Mouse (Mus musculus): ENCODE results near the gene Kif1bp. TPM values are rescaled to one million over a fixed set of nuclear protein-coding genes. Genes with fewer than 3 reads are reported as not detected.
A peak's percentile ranks its signal among the peaks of the same experiment; 100 is the strongest.

Kif1bp gene
- polyA plus RNA-seq, 1 experiment from 2014 or later: 38.6 TPM

- Histone ChIP-seq H3K9ac (no peak within 1 kb of the TSS), H3K4me1 (no peaks in the 10 kb centered on the region), H3K4me3 (no peak within 1 kb of the TSS), H3K36me3 (no peaks in the 10 kb centered on the region), H3K27ac (no peak within 1 kb of the TSS), H3K9me3 (no peaks in the 10 kb centered on the region), H3K4me2 (replicated peaks) (no peak within 1 kb of the TSS), H3K27me3 (no peaks in the 10 kb centered on the region)
- no peak for ATAC-seq (ENCODE audit: low FRiP score, low read depth)
- 90% methylated on average over 14 of the region's 14 CpGs for WGBS
These were observed 50.9 kb downstream of the Kif1bp start, which contains the start of gene Srgn for GRCm38 (mm10) chr10:62527351-62527750. Gene Srgn (minus strand): TSS chr10:62527451.

- Histone ChIP-seq H3K9ac (no peak overlapping the region), H3K27ac (no peak overlapping the region), H3K4me2 (replicated peaks) (no peak overlapping the region), H3K27me3 (no peaks in the 10 kb centered on the region), H3K36me3 (no peaks in the 10 kb centered on the region), H3K9me3 (no peaks in the 10 kb centered on the region), H3K4me1 (no peaks in the 10 kb centered on the region), H3K4me3 (no peak overlapping the region)
- WGBS: 73% methylated on average over 7 of the region's 7 CpGs
- no peak for ATAC-seq (ENCODE audit: low FRiP score, low read depth)
These were observed 55.8 kb downstream of the Kif1bp start for GRCm38 (mm10) chr10:62522346-62522950.

GRCm38 (mm10) chr10:62521763-62522162 lies 56.5 kb downstream of the Kif1bp start:
- H3K4me2 ChIP-seq (replicated peaks): no peak overlapping the region

GRCm38 (mm10) chr10:62520911-62521310 lies 57.3 kb downstream of the Kif1bp start:
- Histone ChIP-seq H3K27me3 (no peaks in the 10 kb centered on the region), H3K4me2 (replicated peaks) (no peak overlapping the region), H3K9me3 (no peaks in the 10 kb centered on the region), H3K9ac (no peak overlapping the region), H3K27ac (no peak overlapping the region), H3K4me3 (no peak overlapping the region), H3K36me3 (no peaks in the 10 kb centered on the region), H3K4me1 (no peaks in the 10 kb centered on the region)
- WGBS: 75% methylated on average over 2 of the region's 2 CpGs
- no peak for ATAC-seq (ENCODE audit: low FRiP score, low read depth)

More at GRCm38 (mm10) chr10:62521763-62522162, 56.5 kb downstream of the Kif1bp start:
- Histone ChIP-seq H3K9ac (no peak overlapping the region), H3K4me3 (no peak overlapping the region), H3K36me3 (no peaks in the 10 kb centered on the region), H3K27me3 (no peaks in the 10 kb centered on the region), H3K9me3 (no peaks in the 10 kb centered on the region), H3K27ac (no peak overlapping the region), H3K4me1 (no peaks in the 10 kb centered on the region)
- no peak for ATAC-seq (ENCODE audit: low FRiP score, low read depth)
- 72% methylated on average over 4 of the region's 4 CpGs for WGBS

- no peaks in the 10 kb centered on the region for H3K36me3 ChIP-seq
- ATAC-seq (ENCODE audit: low FRiP score, low read depth): no peak
- H3K4me3 ChIP-seq: no peak overlapping the region
- no peaks in the 10 kb centered on the region for H3K9me3 ChIP-seq
- H3K27ac ChIP-seq: no peak overlapping the region
- 88% methylated on average over 6 of the region's 6 CpGs for WGBS
- H3K4me1 ChIP-seq: no peaks in the 10 kb centered on the region
- no peaks in the 10 kb centered on the region for H3K27me3 ChIP-seq
- H3K4me2 ChIP-seq (replicated peaks): no peak overlapping the region
- no peak overlapping the region for H3K9ac ChIP-seq
These were observed 60.7 kb downstream of the Kif1bp start for GRCm38 (mm10) chr10:62517511-62517910.

- Histone ChIP-seq H3K27me3 (peaks cover 12% of the 10 kb centered on the region), H3K4me1 (0 out of 2 replicates have a peak, but pooled peaks cover 6% of the 10 kb centered on the region), H3K4me3 (no peak overlapping the region), H3K9ac (no peak overlapping the region), H3K4me2 (replicated peaks) (no peak overlapping the region), H3K36me3 (no peaks in the 10 kb centered on the region), H3K9me3 (no peaks in the 10 kb centered on the region), H3K27ac (no peak overlapping the region)
- WGBS: 88% methylated on average over 4 of the region's 4 CpGs
- ATAC-seq (ENCODE audit: low FRiP score, low read depth): no peak
These were observed 65.4 kb downstream of the Kif1bp start for GRCm38 (mm10) chr10:62512855-62513254.

GRCm38 (mm10) chr10:62511528-62511927 lies 66.7 kb downstream of the Kif1bp start:
- H3K9me3 ChIP-seq: no peaks in the 10 kb centered on the region
- H3K27ac ChIP-seq: no peak overlapping the region
- no peak overlapping the region for H3K4me2 ChIP-seq (replicated peaks)
- 0 out of 2 replicates have a peak, but pooled peaks cover 8% of the 10 kb centered on the region for H3K4me1 ChIP-seq
- no peak for ATAC-seq (ENCODE audit: low FRiP score, low read depth)
- WGBS: 71% methylated on average over 6 of the region's 6 CpGs
- H3K9ac ChIP-seq: no peak overlapping the region
- H3K36me3 ChIP-seq: no peaks in the 10 kb centered on the region
- H3K4me3 ChIP-seq: no peak overlapping the region
- peaks cover 20% of the 10 kb centered on the region for H3K27me3 ChIP-seq

GRCm38 (mm10) chr10:62509032-62509656 lies 69.1 kb downstream of the Kif1bp start:
- Histone ChIP-seq H3K4me1 (0 out of 2 replicates have a peak, but pooled peaks cover 8% of the 10 kb centered on the region), H3K9ac (0 out of 2 replicates have a peak overlapping the region, but pooled peaks have one; percentile 25), H3K36me3 (no peaks in the 10 kb centered on the region), H3K4me2 (replicated peaks) (peak overlapping the region; percentile 64; the same call in 1 of the 2 replicates), H3K27me3 (peaks cover 23% of the 10 kb centered on the region), H3K27ac (no peak overlapping the region), H3K9me3 (no peaks in the 10 kb centered on the region), H3K4me3 (no peak overlapping the region)
- WGBS: 60% methylated on average over 11 of the region's 11 CpGs
- ATAC-seq (ENCODE audit: low FRiP score, low read depth): no peak

GRCm38 (mm10) chr10:62508459-62508858 lies 69.8 kb downstream of the Kif1bp start:
- WGBS: 5% methylated on average over 11 of the region's 11 CpGs
- H3K4me3 ChIP-seq: peak overlapping the region; percentile 37
- H3K4me1 ChIP-seq: 0 out of 2 replicates have a peak, but pooled peaks cover 8% of the 10 kb centered on the region
- no peak overlapping the region for H3K27ac ChIP-seq
- H3K36me3 ChIP-seq: no peaks in the 10 kb centered on the region
- H3K9me3 ChIP-seq: no peaks in the 10 kb centered on the region
- H3K9ac ChIP-seq: peak overlapping the region; percentile 54
- H3K27me3 ChIP-seq: peaks cover 23% of the 10 kb centered on the region
- ATAC-seq (ENCODE audit: low FRiP score, low read depth): no peak
- peak overlapping the region; percentile 64 for H3K4me2 ChIP-seq (replicated peaks)

GRCm38 (mm10) chr10:62507591-62508308 lies 70.5 kb downstream of the Kif1bp start:
- H3K9ac ChIP-seq: no peak overlapping the region; the same call in 1 of the 2 replicates
- ATAC-seq (ENCODE audit: low FRiP score, low read depth): no peak
- 10% methylated on average over 18 of the region's 18 CpGs for WGBS

GRCm38 (mm10) chr10:62507071-62507470 lies 71.2 kb downstream of the Kif1bp start:
- Histone ChIP-seq H3K4me3 (no peak overlapping the region), H3K27ac (no peak overlapping the region), H3K27me3 (peaks cover 23% of the 10 kb centered on the region), H3K4me2 (replicated peaks) (no peak overlapping the region), H3K9ac (no peak overlapping the region), H3K9me3 (no peaks in the 10 kb centered on the region), H3K36me3 (no peaks in the 10 kb centered on the region), H3K4me1 (0 out of 2 replicates have a peak, but pooled peaks cover 8% of the 10 kb centered on the region)
- ATAC-seq (ENCODE audit: low FRiP score, low read depth): no peak
- 86% methylated on average over 4 of the region's 4 CpGs for WGBS

More at GRCm38 (mm10) chr10:62507591-62508308, 70.5 kb downstream of the Kif1bp start:
- Histone ChIP-seq H3K4me2 (replicated peaks) (peak overlapping the region; percentile 64), H3K27ac (no peak overlapping the region), H3K4me1 (0 out of 2 replicates have a peak, but pooled peaks cover 8% of the 10 kb centered on the region), H3K27me3 (peaks cover 23% of the 10 kb centered on the region), H3K9me3 (no peaks in the 10 kb centered on the region), H3K4me3 (peak overlapping the region; percentile 37), H3K36me3 (no peaks in the 10 kb centered on the region)

- Histone ChIP-seq H3K4me2 (replicated peaks) (no peak overlapping the region), H3K27ac (no peak overlapping the region), H3K9ac (no peak overlapping the region), H3K4me1 (0 out of 2 replicates have a peak, but pooled peaks cover 8% of the 10 kb centered on the region), H3K36me3 (no peaks in the 10 kb centered on the region), H3K27me3 (peaks cover 23% of the 10 kb centered on the region), H3K9me3 (no peaks in the 10 kb centered on the region), H3K4me3 (no peak overlapping the region)
- no peak for ATAC-seq (ENCODE audit: low FRiP score, low read depth)
- WGBS: 83% methylated on average over 17 of the region's 17 CpGs
These were observed 72.2 kb downstream of the Kif1bp start for GRCm38 (mm10) chr10:62506019-62506556.
